Mouse (Mus musculus) forebrain, embryonic 15.5 days (tissue): ENCODE measurements around the gene Avl9. TPM values are rescaled to one million over a fixed set of nuclear protein-coding genes. Genes with fewer than 3 reads are reported as not detected.

Experiments used
- ATAC-seq: fragments of 200-750 bp; cut with Nextera tagmentation; replicated peaks from 2 replicates; pipeline ENCODE4 v1.8.0; 2017; ENCODE audit warnings: mild to moderate bottlenecking, moderate TSS enrichment, moderate library complexity
- H3K27ac ChIP-seq: fragments of 300-500 bp; sonication (generic); replicated peaks from 2 replicates; pipeline ENCODE4 v1.5.1; 2015; ENCODE audit warnings: mild to moderate bottlenecking, inconsistent platforms
- H3K27me3 ChIP-seq: fragments of 300-500 bp; sonication (generic); 2 replicates; pipeline ENCODE4 v1.6.1; 2015; ENCODE audit warnings: inconsistent platforms
- H3K36me3 ChIP-seq: fragments of 300-500 bp; sonication (generic); 2 replicates; pipeline ENCODE4 v1.6.1; 2015; ENCODE audit warnings: mild to moderate bottlenecking, inconsistent platforms
- H3K4me1 ChIP-seq: fragments of 300-500 bp; sonication (generic); 2 replicates; pipeline ENCODE4 v1.6.1; 2015; ENCODE audit warnings: inconsistent platforms
- H3K4me2 ChIP-seq: fragments of 300-500 bp; sonication (generic); replicated peaks from 2 replicates; pipeline ENCODE4 v1.6.1; 2015; ENCODE audit warnings: mild to moderate bottlenecking, inconsistent platforms
- H3K4me3 ChIP-seq: fragments of 300-500 bp; sonication (generic); 2 replicates; pipeline ENCODE4 v1.5.1; 2015; ENCODE audit warnings: mild to moderate bottlenecking, inconsistent platforms
- H3K9ac ChIP-seq: fragments of 300-500 bp; sonication (generic); replicated peaks from 2 replicates; pipeline ENCODE4 v1.6.1; 2015; ENCODE audit warnings: mild to moderate bottlenecking, inconsistent platforms
- H3K9me3 ChIP-seq: fragments of 300-500 bp; sonication (generic); 2 replicates; pipeline ENCODE4 v1.6.1; 2016; ENCODE audit warnings: inconsistent platforms
- WGBS: fragments of 180-500 bp; shearing (Covaris S2); methylation state at CpG from one replicate; pipeline ENCODE4 v1.1.7; 2015; ENCODE audit warnings: mixed read lengths; 5-methylcytosine and 5-hydroxymethylcytosine counted together
- polyA plus RNA-seq: library from polyadenylated mRNA; unstranded; fragments of >200 nt; fragmentation: Nextera tagmentation; extraction: Ambion mirVana; gene quantifications from 2 replicates; pipeline ENCODE4 v1.2.1, GENCODE M21; 2015

The Avl9 gene
- 39.0 and 39.2 TPM in 2 replicates for polyA plus RNA-seq

DNA sequence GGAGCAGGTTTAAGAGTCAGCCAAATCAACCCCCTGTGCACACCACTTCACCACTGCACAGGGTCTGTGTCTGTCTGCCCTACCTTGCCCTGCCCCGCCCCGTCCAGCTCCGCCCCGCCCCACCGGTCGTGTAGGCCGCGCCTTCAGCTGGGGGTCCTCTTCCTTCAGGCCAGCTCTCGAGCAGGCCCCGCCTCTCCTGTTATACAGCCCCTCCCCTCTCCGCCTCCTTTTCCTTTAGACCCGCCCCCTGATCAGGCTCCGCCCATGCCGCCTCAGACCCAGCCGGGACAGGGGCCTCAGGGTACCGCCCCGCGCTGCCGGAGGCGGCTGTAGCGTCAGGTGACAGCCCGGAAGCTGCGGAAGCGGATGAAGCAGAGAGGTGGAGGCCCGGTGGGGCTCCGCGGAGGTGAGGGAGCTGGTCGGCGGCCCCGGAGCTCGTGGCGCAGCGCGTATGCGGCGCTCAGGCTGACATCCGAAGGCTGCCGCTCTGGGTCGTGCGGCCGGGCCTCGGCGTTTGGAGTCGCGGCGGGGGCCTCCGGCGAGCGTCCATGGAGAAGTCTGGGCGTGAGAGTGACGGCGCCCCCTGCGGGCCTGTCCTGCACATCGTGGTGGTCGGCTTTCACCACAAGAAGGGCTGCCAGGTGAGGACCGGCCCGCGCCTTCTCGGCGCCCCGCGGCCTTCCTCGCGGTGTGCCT, at the start of gene Avl9:
TSS of gene Avl9 (plus strand) at position 326 of the 696 bp plus-strand sequence.
- Histone ChIP-seq H3K9ac (peak within 1 kb of the TSS; percentile 86), H3K4me3 (peak within 1 kb of the TSS; percentile 63), H3K27me3 (no peaks in the 10 kb centered on the region), H3K27ac (peak within 1 kb of the TSS; percentile 94), H3K4me2 (peak within 1 kb of the TSS; percentile 69), H3K36me3 (no peaks in the 10 kb centered on the region), H3K4me1 (peaks cover 18% of the 10 kb centered on the region), H3K9me3 (no peaks in the 10 kb centered on the region)
- ATAC-seq, result peak; percentile 98
- WGBS, result under 1% methylated on average over 63 of the region's 64 CpGs

DNA sequence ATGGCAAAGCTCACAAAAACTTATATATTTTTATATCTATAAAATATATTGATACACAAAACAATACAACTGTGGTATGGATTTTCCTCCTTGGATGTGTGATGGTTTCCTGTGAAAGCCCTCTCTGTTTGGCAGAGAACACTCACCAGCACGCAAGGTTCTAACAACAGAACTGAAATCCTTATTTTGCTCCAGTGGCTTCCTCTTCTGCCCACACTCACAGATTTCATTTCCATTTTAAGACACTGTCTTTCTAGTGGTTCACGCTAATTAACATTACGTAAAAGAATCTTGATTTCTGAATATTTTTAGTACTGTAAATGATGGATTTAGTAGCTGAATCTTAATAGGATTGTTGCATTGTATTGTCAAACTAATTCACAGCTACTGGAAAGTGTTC, 26.5 kb upstream of the Avl9 start:
- Histone ChIP-seq H3K4me1 (no peaks in the 10 kb centered on the region), H3K4me2 (no peak overlapping the region), H3K27me3 (no peaks in the 10 kb centered on the region), H3K36me3 (no peaks in the 10 kb centered on the region), H3K9ac (no peak overlapping the region), H3K27ac (no peak overlapping the region), H3K4me3 (no peak overlapping the region), H3K9me3 (no peaks in the 10 kb centered on the region)
- 89% methylated on average over 3 of the region's 3 CpGs for WGBS
- no peak for ATAC-seq

DNA sequence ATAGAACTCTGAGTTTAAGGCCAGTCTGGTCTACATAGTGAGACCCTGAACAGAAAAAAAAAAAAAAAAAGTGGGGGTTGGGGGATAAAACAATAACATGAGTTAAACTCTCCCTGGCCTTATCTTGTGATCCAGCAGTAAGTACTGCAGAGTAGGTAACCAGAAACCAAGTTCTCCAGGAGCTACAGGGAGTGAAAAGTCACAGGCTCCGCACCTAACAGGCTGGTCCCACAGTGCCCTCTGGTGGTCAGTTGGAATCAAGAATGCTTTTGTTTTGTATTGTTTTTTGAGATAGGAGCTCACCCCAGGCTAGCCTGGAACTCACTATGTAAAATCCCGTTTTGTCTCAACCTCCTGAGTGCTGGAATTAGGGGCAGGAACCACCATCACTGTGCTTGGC, 23.5 kb upstream of the Avl9 start:
- H3K9ac ChIP-seq, result no peak overlapping the region
- no peaks in the 10 kb centered on the region for H3K36me3 ChIP-seq
- H3K4me2 ChIP-seq, result no peak overlapping the region
- no peak overlapping the region for H3K4me3 ChIP-seq
- H3K9me3 ChIP-seq, result no peaks in the 10 kb centered on the region
- no peak overlapping the region for H3K27ac ChIP-seq
- no peaks in the 10 kb centered on the region for H3K4me1 ChIP-seq
- no peaks in the 10 kb centered on the region for H3K27me3 ChIP-seq
- peak; percentile 38; the same call in 1 of the 2 replicates for ATAC-seq
- 0% methylated on average over 2 of the region's 2 CpGs for WGBS

DNA sequence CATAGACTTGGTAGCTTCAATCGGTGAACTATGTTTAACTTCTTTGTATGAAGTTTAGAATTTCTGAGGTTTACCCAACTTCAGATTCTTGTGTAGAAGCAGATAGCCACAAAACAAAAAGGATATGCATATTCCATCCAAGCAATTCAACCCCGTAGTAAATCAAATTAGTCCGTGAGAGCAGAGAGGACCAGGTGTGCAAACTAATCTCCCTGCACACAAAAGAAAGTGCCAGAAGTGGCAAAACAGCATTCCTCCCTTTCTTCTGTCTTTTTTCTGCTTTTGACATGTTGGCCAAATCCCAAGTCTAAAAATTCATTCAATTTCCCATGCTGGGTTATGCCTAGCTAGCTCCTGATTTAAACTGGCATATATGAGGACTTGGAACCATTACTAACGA, 22.3 kb upstream of the Avl9 start:
- no peak overlapping the region for H3K27ac ChIP-seq
- H3K9me3 ChIP-seq, result no peaks in the 10 kb centered on the region
- WGBS, result 70% methylated on average over 4 of the region's 4 CpGs
- H3K27me3 ChIP-seq, result no peaks in the 10 kb centered on the region
- H3K4me3 ChIP-seq, result no peak overlapping the region
- no peaks in the 10 kb centered on the region for H3K36me3 ChIP-seq
- H3K9ac ChIP-seq, result no peak overlapping the region
- H3K4me2 ChIP-seq, result no peak overlapping the region
- no peak for ATAC-seq
- no peaks in the 10 kb centered on the region for H3K4me1 ChIP-seq

DNA sequence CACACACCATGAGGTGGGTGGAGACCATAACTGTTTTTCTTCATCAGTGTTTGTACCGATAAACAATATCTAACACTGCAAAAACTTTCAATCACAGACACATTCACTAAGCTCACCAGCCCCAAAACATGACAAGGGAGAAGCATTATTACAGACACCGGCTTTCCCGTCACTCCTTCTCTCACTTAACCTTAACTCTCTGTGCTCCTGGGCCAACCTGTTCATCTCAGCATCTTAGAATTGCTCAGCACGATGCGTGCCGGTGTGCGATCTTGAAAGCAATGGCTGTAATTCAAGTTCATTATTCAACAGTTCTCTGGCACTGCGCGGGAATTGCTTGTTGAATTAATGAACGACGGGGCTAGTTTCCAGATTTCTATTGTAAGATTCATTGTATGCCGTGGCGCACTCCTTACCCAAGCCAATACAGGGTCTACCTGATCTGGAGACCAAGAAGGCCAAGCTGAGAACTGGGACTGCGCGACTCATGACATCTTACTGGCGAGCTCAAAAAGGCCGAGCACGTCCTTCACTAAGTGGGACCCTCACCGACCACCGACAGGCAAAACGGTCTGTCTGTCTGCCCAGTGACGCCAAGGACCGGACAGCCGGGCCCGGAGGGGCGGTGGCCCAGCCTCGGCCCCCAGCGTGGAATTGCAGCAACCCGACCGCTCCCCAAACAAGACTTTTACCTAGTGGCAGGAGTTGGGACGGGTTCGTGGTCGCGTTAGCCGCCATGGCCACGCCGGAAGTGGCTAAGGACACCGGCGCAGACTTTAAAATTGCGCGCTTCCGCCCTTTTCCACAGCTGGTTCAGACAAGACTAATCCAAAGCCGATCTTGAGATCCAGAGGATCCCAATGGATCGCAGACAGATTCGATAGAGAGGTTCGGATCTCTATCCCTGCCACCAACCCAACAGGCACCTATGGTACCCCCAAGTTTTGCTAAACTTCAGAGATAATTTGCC, 10.5 kb upstream of the Avl9 start, which contains the start of gene Lsm5:
TSS of gene Lsm5 (minus strand) at position 780 of the 970 bp plus-strand sequence.
- peak; percentile 95 for ATAC-seq
- peak within 1 kb of the TSS; percentile 46 for H3K27ac ChIP-seq
- H3K36me3 ChIP-seq, result peaks cover 3% of the 10 kb centered on the region; the same call in 1 of the 2 replicates

GRCm38 (mm10) chr6:56714186-56714573, 519 bp upstream of the Avl9 start:
- Histone ChIP-seq H3K36me3 (no peaks in the 10 kb centered on the region), H3K27ac (peak overlapping the region; percentile 94), H3K4me2 (peak overlapping the region; percentile 69), H3K4me3 (peak overlapping the region; percentile 63), H3K9me3 (no peaks in the 10 kb centered on the region), H3K4me1 (peaks cover 18% of the 10 kb centered on the region), H3K9ac (peak overlapping the region; percentile 86; the same call in 1 of the 2 replicates), H3K27me3 (no peaks in the 10 kb centered on the region)
- 53% methylated on average over 7 of the region's 7 CpGs for WGBS
- no peak for ATAC-seq

More for the DNA sequence above, 10.5 kb upstream of the Avl9 start, which contains the start of gene Lsm5:
- H3K27me3 ChIP-seq, result no peaks in the 10 kb centered on the region
- no peaks in the 10 kb centered on the region for H3K9me3 ChIP-seq
- WGBS, result under 1% methylated on average over 46 of the region's 46 CpGs
- H3K4me1 ChIP-seq, result peaks cover 8% of the 10 kb centered on the region
- H3K9ac ChIP-seq, result peak within 1 kb of the TSS; percentile 57
- peak within 1 kb of the TSS; percentile 82 for H3K4me3 ChIP-seq
- H3K4me2 ChIP-seq, result peak within 1 kb of the TSS; percentile 85

- Histone ChIP-seq H3K27ac (peak overlapping the region; percentile 94), H3K4me3 (peak overlapping the region; percentile 63), H3K9me3 (no peaks in the 10 kb centered on the region), H3K4me1 (peaks cover 18% of the 10 kb centered on the region), H3K36me3 (no peaks in the 10 kb centered on the region), H3K9ac (peak overlapping the region; percentile 86), H3K4me2 (peak overlapping the region; percentile 69), H3K27me3 (no peaks in the 10 kb centered on the region)
- under 1% methylated on average over 25 of the region's 25 CpGs for WGBS
- no peak; the same call in 1 of the 2 replicates for ATAC-seq
Observed at GRCm38 (mm10) chr6:56715270-56715666, 569 bp downstream of the Avl9 start.

GRCm38 (mm10) chr6:56719071-56719470, 4.4 kb downstream of the Avl9 start:
- Histone ChIP-seq H3K9me3 (no peaks in the 10 kb centered on the region), H3K27me3 (no peaks in the 10 kb centered on the region), H3K4me2 (no peak overlapping the region), H3K4me3 (no peak overlapping the region), H3K36me3 (peaks cover 10% of the 10 kb centered on the region), H3K4me1 (peaks cover 27% of the 10 kb centered on the region), H3K9ac (no peak overlapping the region), H3K27ac (no peak overlapping the region)
- no peak for ATAC-seq
- WGBS, result 76% methylated on average over 1 of the region's 1 CpGs

DNA sequence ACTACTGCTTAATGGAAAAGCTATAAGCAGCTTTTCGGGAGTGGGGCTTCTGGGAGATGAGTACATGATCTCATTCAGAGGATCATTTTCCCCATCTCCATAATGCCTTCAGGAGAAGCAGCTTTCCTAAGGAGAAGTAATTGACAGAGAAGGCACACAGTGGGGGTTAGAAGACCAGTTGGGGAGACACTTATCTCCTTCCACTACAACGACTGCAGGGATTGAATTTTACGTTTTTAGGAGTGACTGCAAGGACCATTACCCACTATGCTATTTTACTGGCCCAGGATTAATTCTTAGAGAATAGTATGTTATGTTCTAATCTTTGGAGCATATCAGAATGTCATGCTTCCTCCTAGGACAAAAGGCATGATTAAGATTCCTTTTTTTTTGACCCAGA, 6.2 kb downstream of the Avl9 start:
- no peaks in the 10 kb centered on the region for H3K9me3 ChIP-seq
- H3K27ac ChIP-seq, result no peak overlapping the region
- 69% methylated on average over 3 of the region's 3 CpGs for WGBS
- H3K9ac ChIP-seq, result no peak overlapping the region
- H3K4me2 ChIP-seq, result no peak overlapping the region
- ATAC-seq, result no peak
- no peaks in the 10 kb centered on the region for H3K27me3 ChIP-seq
- H3K4me3 ChIP-seq, result no peak overlapping the region
- peaks cover 20% of the 10 kb centered on the region for H3K36me3 ChIP-seq
- H3K4me1 ChIP-seq, result peaks cover 26% of the 10 kb centered on the region

- no peak overlapping the region for H3K4me3 ChIP-seq
- ATAC-seq, result 0 out of 2 replicates have a peak, but pooled peaks have one; percentile 46
- H3K27ac ChIP-seq, result no peak overlapping the region
- H3K27me3 ChIP-seq, result no peaks in the 10 kb centered on the region
- no peaks in the 10 kb centered on the region for H3K9me3 ChIP-seq
- no peaks in the 10 kb centered on the region for H3K4me1 ChIP-seq
- peaks cover 78% of the 10 kb centered on the region for H3K36me3 ChIP-seq
- no peak overlapping the region for H3K4me2 ChIP-seq
- no peak overlapping the region for H3K9ac ChIP-seq
- WGBS, result 54% methylated on average over 2 of the region's 2 CpGs
Observed at GRCm38 (mm10) chr6:56732545-56732944, 17.8 kb downstream of the Avl9 start.

DNA sequence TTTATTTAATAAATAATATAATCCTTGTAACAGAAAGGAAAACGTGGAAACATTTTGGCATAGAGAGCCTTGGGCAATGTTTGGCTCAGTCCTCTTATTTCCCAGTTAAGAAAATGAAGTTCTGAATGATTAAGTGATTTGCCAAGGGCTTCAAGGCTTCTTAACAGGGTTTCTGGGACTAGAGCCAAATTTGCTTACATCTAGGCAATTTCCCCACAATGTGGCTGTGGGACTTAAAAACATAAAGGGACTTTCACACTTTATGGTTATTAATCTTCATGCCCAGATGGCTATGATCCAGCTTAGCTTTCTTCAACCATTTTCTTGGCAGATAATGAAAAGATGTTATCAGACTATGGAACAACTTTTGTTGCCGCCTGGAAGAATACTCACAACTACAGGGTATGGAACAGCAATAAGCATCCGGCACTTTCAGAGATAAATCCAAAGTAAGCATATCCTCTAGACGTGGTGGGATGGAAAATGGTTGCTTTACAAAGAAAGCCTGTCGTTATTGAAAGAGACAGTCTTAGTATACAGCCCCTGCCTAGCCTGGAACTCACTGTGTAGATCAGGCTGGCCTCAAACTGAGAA, 31.3 kb downstream of the Avl9 start:
- Histone ChIP-seq H3K27ac (peak overlapping the region; percentile 65; the same call in 1 of the 2 replicates), H3K4me2 (no peak overlapping the region), H3K9ac (no peak overlapping the region), H3K4me3 (no peak overlapping the region), H3K4me1 (peaks cover 7% of the 10 kb centered on the region), H3K27me3 (no peaks in the 10 kb centered on the region), H3K36me3 (peaks cover 28% of the 10 kb centered on the region), H3K9me3 (no peaks in the 10 kb centered on the region)
- ATAC-seq, result peak; percentile 81
- 32% methylated on average over 5 of the region's 5 CpGs for WGBS
